Comparison of ENCODE assay signal across 9 mouse cellular contexts in genomic region chr9:44645924-44646323, GRCm38 (mm10). TPM values are rescaled to one million over a fixed set of nuclear protein-coding genes. Genes with fewer than 3 reads are reported as not detected.
DNase-seq lines count a peak whose midpoint lies in the region; ATAC-seq and TF ChIP-seq lines count a peak whose summit lies in the region.
"Had no signal": no experiment of that assay in that cellular context is flagged by ENCODE, and none has a peak within 500 bp of the region (broad histone marks: within the 10 kb centered on the region; RNA-seq: fewer than 3 reads in every experiment).

No protein-coding gene starts in this region.

- no peak overlapping the region for H3K9ac ChIP-seq in lung, embryonic 14.5 days

- H3K4me2 ChIP-seq in lung, embryonic 14.5 days: no peak overlapping the region

- TF ChIP-seq CTCF in lung, embryonic 14.5 days (IDR thresholded peaks at IDR 0.05; ENCODE audit: low read depth): no peak

- no peaks in the 10 kb centered on the region for H3K36me3 ChIP-seq in lung, embryonic 14.5 days (ENCODE audit: insufficient read depth)

- H3K4me3 ChIP-seq in lung, embryonic 14.5 days (ENCODE audit: low read depth, low read length): no peak overlapping the region

- DNase-seq in adrenal gland, postnatal 14 days: peak; percentile 43
- no peak for DNase-seq in adrenal gland, postnatal 4 days (ENCODE audit: low spot score in 2 of 2)
- DNase-seq in lung, embryonic 14.5 days: peak; percentile 23
- peak; percentile 90 for DNase-seq in spleen, postnatal 36 days (ENCODE audit: low spot score in 2 of 2)
- DNase-seq in ovary, postnatal 10 days (ENCODE audit: low spot score): no peak
- no peak for DNase-seq in left cerebral cortex, adult 9 months (ENCODE audit: low spot score in 2 of 2)
- no peak for DNase-seq in layer of hippocampus, postnatal 10 days (ENCODE audit: low spot score in 2 of 2)
- DNase-seq: right cerebral cortex, adult 18-20 months had no signal

- 55% methylated on average over 15 of the region's 15 CpGs for WGBS in lung, embryonic 14.5 days

- peak; percentile 93 for ATAC-seq in activated CD4-positive, CD25-positive, alpha-beta regulatory T cell, adult 4 months
- peak; percentile 36; the same call in 1 of the 2 replicates for ATAC-seq in lung, embryonic 14.5 days (ENCODE audit: insufficient read depth)

- no peak overlapping the region for H3K27ac ChIP-seq in lung, embryonic 14.5 days (ENCODE audit: low read depth)

- H3K9me3 ChIP-seq in lung, embryonic 14.5 days (ENCODE audit: low read depth, low read length): no peaks in the 10 kb centered on the region

- no peaks in the 10 kb centered on the region for H3K4me1 ChIP-seq in lung, embryonic 14.5 days (ENCODE audit: insufficient read depth)

- H3K27me3 ChIP-seq in lung, embryonic 14.5 days (ENCODE audit: insufficient read depth, low read length): no peaks in the 10 kb centered on the region

RNA-seq across cellular contexts. Expression of gene Treh, which starts 27.1 kb away (rescaled TPM):
- not detected in 2 replicates for total RNA-seq in adrenal gland, postnatal 14 days (2021)
- total RNA-seq in adrenal gland, postnatal 4 days (2021): not detected
- polyA plus RNA-seq in activated CD4-positive, CD25-positive, alpha-beta regulatory T cell, adult 4 months (2017; shearing (Covaris generic)): not detected
- not detected in 2 replicates for polyA plus RNA-seq in lung, embryonic 14.5 days (2014; fragmentation: Nextera tagmentation; extraction: Ambion mirVana)
- total RNA-seq in layer of hippocampus, postnatal 10 days (2021): not detected

RNA-seq across cellular contexts. Expression of gene Ddx6, which starts 41.2 kb away (rescaled TPM):
- total RNA-seq in adrenal gland, postnatal 14 days (2021): 122 TPM in 2 replicates
- 100 to 1,000 TPM; 146 to 157 TPM for total RNA-seq in adrenal gland, postnatal 4 days (2021)
- polyA plus RNA-seq in activated CD4-positive, CD25-positive, alpha-beta regulatory T cell, adult 4 months (2017; shearing (Covaris generic)): 10 to 100 TPM; 54.3 to 76.5 TPM
- 21.6 and 23.0 TPM in 2 replicates for polyA plus RNA-seq in lung, embryonic 14.5 days (2014; fragmentation: Nextera tagmentation; extraction: Ambion mirVana)
- total RNA-seq in layer of hippocampus, postnatal 10 days (2021): 100 to 1,000 TPM; 112 to 113 TPM

Comparison
In these comparisons a context has a peak if more than half of its experiments do, and no peak if none do; other contexts are left out.
1. DNase-seq: peak in adrenal gland, postnatal 14 days (single experiment), lung, embryonic 14.5 days (single experiment) and spleen, postnatal 36 days (2 of 2); none in adrenal gland, postnatal 4 days (0 of 2), ovary, postnatal 10 days (single experiment), left cerebral cortex, adult 9 months (0 of 2) and layer of hippocampus, postnatal 10 days (0 of 2).